Mouse (Mus musculus): ENCODE measurements around the gene Rptor. TPM values are rescaled to one million over a fixed set of nuclear protein-coding genes. Genes with fewer than 3 reads are reported as not detected.

The Rptor gene
- 17.7 and 18.6 TPM in 2 replicates for polyA plus RNA-seq (2016; fragmentation: Nextera tagmentation; extraction: Ambion mirVana)

- peak within 1 kb of the TSS; percentile 100 for H3K4me3 ChIP-seq (replicated peaks)
- H3K27ac ChIP-seq: peak within 1 kb of the TSS; percentile 93
- H3K4me1 ChIP-seq (replicated peaks): peaks cover 20% of the 10 kb centered on the region
- H3K9ac ChIP-seq (replicated peaks): peak within 1 kb of the TSS; percentile 98
- peaks cover 19% of the 10 kb centered on the region for H3K36me3 ChIP-seq
- ATAC-seq (ENCODE audit: insufficient number of reproducible peaks, insufficient read depth, low FRiP score, low TSS enrichment, low read depth): peak; percentile 96
- no peaks in the 10 kb centered on the region for H3K9me3 ChIP-seq
- H3K27me3 ChIP-seq: no peaks in the 10 kb centered on the region
- under 1% methylated on average over 62 of the region's 63 CpGs for WGBS
- peak within 1 kb of the TSS; percentile 93 for H3K4me2 ChIP-seq
Observed at GRCm38 (mm10) chr11:119602763-119603526, at the start of gene Rptor. Rptor (plus strand) TSS chr11:119602905.

DNA sequence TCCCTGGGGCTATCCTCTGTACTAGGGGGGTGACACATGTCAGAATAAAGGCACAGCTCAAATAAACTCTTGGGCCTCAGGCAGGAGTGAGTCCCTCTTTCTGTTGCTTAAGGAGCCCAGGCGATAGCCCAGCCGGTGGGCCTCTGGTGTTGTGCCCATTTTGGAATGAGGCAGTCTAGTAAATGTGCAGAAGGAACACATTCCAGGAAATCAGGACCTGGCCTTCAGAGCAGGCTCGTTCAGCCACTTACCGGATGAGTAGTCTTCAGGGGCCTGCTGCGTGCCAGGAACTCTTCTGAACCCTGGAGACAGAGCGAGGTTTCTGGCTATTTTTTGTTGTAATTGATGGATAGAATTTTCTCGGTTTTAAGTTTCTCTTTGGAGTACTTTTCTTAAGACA, 48.0 kb upstream of the Rptor start:
- no peak overlapping the region for H3K4me3 ChIP-seq (replicated peaks)
- no peak overlapping the region for H3K4me2 ChIP-seq
- H3K36me3 ChIP-seq: no peaks in the 10 kb centered on the region
- H3K9me3 ChIP-seq: no peaks in the 10 kb centered on the region
- ATAC-seq (ENCODE audit: insufficient number of reproducible peaks, insufficient read depth, low FRiP score, low TSS enrichment, low read depth): no peak
- 75% methylated on average over 7 of the region's 7 CpGs for WGBS
- H3K27ac ChIP-seq: no peak overlapping the region
- H3K27me3 ChIP-seq: peaks cover 69% of the 10 kb centered on the region
- peaks cover 31% of the 10 kb centered on the region for H3K4me1 ChIP-seq (replicated peaks)
- H3K9ac ChIP-seq (replicated peaks): no peak overlapping the region

DNA sequence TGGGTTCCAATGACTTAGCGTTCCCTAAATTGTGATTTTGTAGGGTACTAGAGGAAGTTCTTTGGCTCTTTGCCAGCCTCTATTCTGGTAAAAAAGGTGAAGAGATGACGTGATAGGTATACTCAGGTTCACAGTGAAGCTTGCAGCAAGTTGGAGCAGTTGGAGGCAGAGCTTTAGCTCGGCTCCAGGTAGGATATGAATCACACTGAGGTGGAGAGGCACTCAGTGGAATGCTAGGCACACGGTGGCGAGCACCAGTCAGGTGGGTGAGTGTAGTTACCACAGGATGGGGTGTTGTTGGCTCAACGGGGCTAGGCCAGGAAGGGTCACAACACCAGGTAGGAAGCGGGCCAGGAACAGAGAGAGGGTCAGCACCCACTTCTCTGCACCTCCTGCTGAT, 47.5 kb upstream of the Rptor start:
- Histone ChIP-seq H3K36me3 (no peaks in the 10 kb centered on the region), H3K27ac (no peak overlapping the region), H3K27me3 (peaks cover 65% of the 10 kb centered on the region), H3K4me1 (replicated peaks) (peaks cover 31% of the 10 kb centered on the region), H3K9ac (replicated peaks) (no peak overlapping the region), H3K4me3 (replicated peaks) (no peak overlapping the region), H3K9me3 (no peaks in the 10 kb centered on the region), H3K4me2 (no peak overlapping the region)
- WGBS: 79% methylated on average over 7 of the region's 7 CpGs
- no peak for ATAC-seq (ENCODE audit: insufficient number of reproducible peaks, insufficient read depth, low FRiP score, low TSS enrichment, low read depth)

- Histone ChIP-seq H3K36me3 (no peaks in the 10 kb centered on the region), H3K4me3 (replicated peaks) (0 out of 2 replicates have a peak overlapping the region, but pooled peaks have one; percentile 7), H3K9ac (replicated peaks) (peak overlapping the region; percentile 27; the same call in 1 of the 2 replicates), H3K4me1 (replicated peaks) (peaks cover 26% of the 10 kb centered on the region), H3K27ac (peak overlapping the region; percentile 74), H3K27me3 (peaks cover 46% of the 10 kb centered on the region), H3K9me3 (no peaks in the 10 kb centered on the region), H3K4me2 (peak overlapping the region; percentile 47)
- peak; percentile 62 for ATAC-seq (ENCODE audit: insufficient number of reproducible peaks, insufficient read depth, low FRiP score, low TSS enrichment, low read depth)
- WGBS: 28% methylated on average over 17 of the region's 17 CpGs
Observed at GRCm38 (mm10) chr11:119557940-119558869, 44.5 kb upstream of the Rptor start.

GRCm38 (mm10) chr11:119558870-119559610, 43.7 kb upstream of the Rptor start:
- WGBS: 7% methylated on average over 9 of the region's 9 CpGs
- Histone ChIP-seq H3K9ac (replicated peaks) (peak overlapping the region; percentile 27; the same call in 1 of the 2 replicates), H3K4me2 (peak overlapping the region; percentile 47), H3K36me3 (no peaks in the 10 kb centered on the region), H3K27ac (peak overlapping the region; percentile 74), H3K27me3 (peaks cover 46% of the 10 kb centered on the region), H3K9me3 (no peaks in the 10 kb centered on the region), H3K4me1 (replicated peaks) (peaks cover 33% of the 10 kb centered on the region), H3K4me3 (replicated peaks) (0 out of 2 replicates have a peak overlapping the region, but pooled peaks have one; percentile 7)
- ATAC-seq (ENCODE audit: insufficient number of reproducible peaks, insufficient read depth, low FRiP score, low TSS enrichment, low read depth): peak; percentile 70

GRCm38 (mm10) chr11:119562286-119562685, 40.4 kb upstream of the Rptor start:
- 53% methylated on average over 6 of the region's 6 CpGs for WGBS
- H3K36me3 ChIP-seq: no peaks in the 10 kb centered on the region
- H3K27ac ChIP-seq: no peak overlapping the region
- H3K27me3 ChIP-seq: peaks cover 45% of the 10 kb centered on the region
- no peak overlapping the region for H3K4me2 ChIP-seq
- H3K4me1 ChIP-seq (replicated peaks): peaks cover 41% of the 10 kb centered on the region
- H3K4me3 ChIP-seq (replicated peaks): no peak overlapping the region
- no peaks in the 10 kb centered on the region for H3K9me3 ChIP-seq
- ATAC-seq (ENCODE audit: insufficient number of reproducible peaks, insufficient read depth, low FRiP score, low TSS enrichment, low read depth): no peak
- no peak overlapping the region; the same call in 1 of the 2 replicates for H3K9ac ChIP-seq (replicated peaks)

DNA sequence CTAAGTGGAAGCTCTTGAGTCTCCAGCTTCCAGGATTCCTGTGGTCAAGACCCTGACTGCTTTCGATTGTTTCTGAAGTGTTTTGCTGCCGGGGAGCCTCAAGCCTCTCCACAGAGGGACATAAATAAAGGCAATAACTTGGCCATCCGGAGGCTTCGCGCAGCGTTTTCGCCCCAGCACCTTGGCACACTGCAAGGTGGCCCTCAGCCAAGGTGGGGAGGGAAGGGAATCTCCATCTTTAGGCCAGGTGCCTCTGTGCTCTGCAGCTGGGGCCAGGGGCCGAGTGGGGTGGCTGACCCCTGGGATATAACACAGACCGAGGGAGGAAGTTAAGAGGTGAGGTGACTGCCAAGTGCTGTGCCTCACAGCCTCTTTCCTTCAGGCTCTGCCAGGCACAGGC, 39.5 kb upstream of the Rptor start:
- Histone ChIP-seq H3K9me3 (no peaks in the 10 kb centered on the region), H3K4me1 (replicated peaks) (peaks cover 35% of the 10 kb centered on the region), H3K9ac (replicated peaks) (peak overlapping the region; percentile 19; the same call in 1 of the 2 replicates), H3K4me3 (replicated peaks) (no peak overlapping the region), H3K4me2 (no peak overlapping the region), H3K27me3 (peaks cover 44% of the 10 kb centered on the region), H3K27ac (no peak overlapping the region), H3K36me3 (no peaks in the 10 kb centered on the region)
- 55% methylated on average over 9 of the region's 9 CpGs for WGBS
- no peak for ATAC-seq (ENCODE audit: insufficient number of reproducible peaks, insufficient read depth, low FRiP score, low TSS enrichment, low read depth)

GRCm38 (mm10) chr11:119564383-119564782, 38.3 kb upstream of the Rptor start:
- Histone ChIP-seq H3K9ac (replicated peaks) (no peak overlapping the region), H3K36me3 (no peaks in the 10 kb centered on the region), H3K4me3 (replicated peaks) (no peak overlapping the region), H3K4me2 (no peak overlapping the region), H3K9me3 (no peaks in the 10 kb centered on the region), H3K4me1 (replicated peaks) (peaks cover 23% of the 10 kb centered on the region), H3K27ac (no peak overlapping the region), H3K27me3 (peaks cover 44% of the 10 kb centered on the region)
- WGBS: 84% methylated on average over 10 of the region's 10 CpGs
- ATAC-seq (ENCODE audit: insufficient number of reproducible peaks, insufficient read depth, low FRiP score, low TSS enrichment, low read depth): no peak

DNA sequence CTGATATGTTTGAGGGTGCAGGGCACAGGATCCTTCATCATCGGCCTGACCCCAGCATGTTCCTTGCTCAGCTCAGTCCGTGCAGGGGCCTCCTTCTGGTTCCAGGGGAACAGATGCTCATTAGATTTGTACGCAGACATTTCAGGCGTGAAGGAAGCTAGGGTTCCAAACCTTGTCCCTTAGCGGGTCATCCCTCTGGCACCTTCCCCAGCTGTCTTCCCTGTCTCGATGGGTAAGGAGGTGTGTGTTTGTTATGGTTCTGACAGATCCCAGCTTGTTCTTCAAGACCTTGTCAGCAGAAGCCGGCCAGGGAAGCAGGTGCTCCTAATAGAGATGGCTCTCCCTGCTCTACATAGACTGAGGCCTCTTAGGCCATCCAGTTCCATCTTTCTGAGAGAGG, 37.7 kb upstream of the Rptor start:
- H3K4me2 ChIP-seq: no peak overlapping the region
- 67% methylated on average over 7 of the region's 7 CpGs for WGBS
- no peaks in the 10 kb centered on the region for H3K9me3 ChIP-seq
- H3K36me3 ChIP-seq: no peaks in the 10 kb centered on the region
- peaks cover 48% of the 10 kb centered on the region for H3K27me3 ChIP-seq
- H3K9ac ChIP-seq (replicated peaks): no peak overlapping the region
- no peak overlapping the region for H3K27ac ChIP-seq
- no peak for ATAC-seq (ENCODE audit: insufficient number of reproducible peaks, insufficient read depth, low FRiP score, low TSS enrichment, low read depth)
- H3K4me1 ChIP-seq (replicated peaks): peaks cover 18% of the 10 kb centered on the region
- H3K4me3 ChIP-seq (replicated peaks): no peak overlapping the region

GRCm38 (mm10) chr11:119565684-119566083, 37.0 kb upstream of the Rptor start:
- H3K27me3 ChIP-seq: peaks cover 48% of the 10 kb centered on the region
- H3K4me3 ChIP-seq (replicated peaks): no peak overlapping the region
- no peak overlapping the region for H3K4me2 ChIP-seq
- WGBS: 42% methylated on average over 10 of the region's 10 CpGs
- ATAC-seq (ENCODE audit: insufficient number of reproducible peaks, insufficient read depth, low FRiP score, low TSS enrichment, low read depth): no peak
- no peak overlapping the region for H3K9ac ChIP-seq (replicated peaks)
- peaks cover 18% of the 10 kb centered on the region for H3K4me1 ChIP-seq (replicated peaks)
- no peak overlapping the region for H3K27ac ChIP-seq
- no peaks in the 10 kb centered on the region for H3K36me3 ChIP-seq
- H3K9me3 ChIP-seq: no peaks in the 10 kb centered on the region
